Mouse (Mus musculus): ENCODE measurements at regions not wholly inside any gene's neighbourhood (a gene's known extent, or its start where the extent isn't known, plus 50 kb on each side); places are given as distances from the start of the nearest gene placed in this dataset.

GRCm38 (mm10) chr12:92818610-92819009, 969.7 kb upstream of the Sel1l start:
- TF ChIP-seq EP300 (optimal IDR thresholded peaks at IDR 0.05) = no peak
- no peak for TF ChIP-seq CTCF (IDR thresholded peaks at IDR 0.05; ENCODE audit: low read depth)
